Mouse (Mus musculus) CH12.LX (cell line): ENCODE results near the gene Creld2. TPM values are rescaled to one million over a fixed set of nuclear protein-coding genes. Genes with fewer than 3 reads are reported as not detected.

Source experiments
- DNase-seq: peaks from one replicate; pipeline ENCODE4 v3.0.0-alpha.2; 2013; ENCODE audit errors: extremely low read depth
- H3K27ac ChIP-seq: 2 replicates; pipeline ENCODE4 v1.5.1; 2012; ENCODE audit warnings: low read depth, mild to moderate bottlenecking, control low read depth, moderate library complexity; ENCODE audit not compliant: insufficient read depth
- H3K27me3 ChIP-seq: replicated peaks from 2 replicates; pipeline ENCODE3; 2012; ENCODE audit warnings: inconsistent platforms
- H3K36me3 ChIP-seq, 2 experiments: replicated peaks in 1 of 2; 2 replicates each; pipeline versions ENCODE3 to v1.6.1; 2012; ENCODE audit warnings: inconsistent platforms in 1 of 2, low read length in 1 of 2, mild to moderate bottlenecking in 1 of 2, mixed read lengths in 1 of 2, moderate library complexity in 1 of 2; ENCODE audit not compliant: control insufficient read depth in 1 of 2, insufficient read depth in 1 of 2
- H3K4me1 ChIP-seq, 2 experiments: 2 replicates each; pipeline ENCODE4 v1.6.1; 2012; ENCODE audit warnings: inconsistent platforms in 1 of 2, moderate library complexity in 1 of 2; ENCODE audit not compliant: insufficient read depth in 2 of 2, control insufficient read depth in 1 of 2
- H3K4me2 ChIP-seq: 2 replicates; pipeline ENCODE4 v1.6.1; 2012; ENCODE audit warnings: low read depth, mild to moderate bottlenecking, control low read depth; ENCODE audit not compliant: poor library complexity, insufficient read depth, severe bottlenecking
- H3K4me3 ChIP-seq, 3 experiments: fragments of 150-350 bp in 1 of 3; sonication (generic) in 1 of 3; replicated peaks in 1 of 3; 2 replicates each; pipeline versions ENCODE3 to v1.5.1; 2011 to 2012; ENCODE audit warnings: low read depth in 2 of 3, low read length in 2 of 3, mild to moderate bottlenecking in 2 of 3, moderate library complexity in 2 of 3, control low read depth in 1 of 3, improper control_type of control experiment in 1 of 3, inconsistent platforms in 1 of 3, mixed read lengths in 1 of 3; ENCODE audit not compliant: poor library complexity in 1 of 3
- H3K79me2 ChIP-seq: replicated peaks from 2 replicates; pipeline ENCODE4 v1.6.1; 2012; ENCODE audit warnings: mild to moderate bottlenecking, moderate library complexity; ENCODE audit not compliant: control insufficient read depth, poor library complexity, insufficient read depth, severe bottlenecking; ENCODE audit errors: extremely low read depth
- H3K9ac ChIP-seq: 2 replicates; pipeline ENCODE4 v1.6.1; 2012; ENCODE audit warnings: low read depth, mild to moderate bottlenecking, control low read depth, moderate library complexity; ENCODE audit not compliant: insufficient read depth
- H3K9me3 ChIP-seq: replicated peaks from 2 replicates; pipeline ENCODE3; 2012; ENCODE audit warnings: low read length, inconsistent platforms, mixed read lengths
- BHLHE40 ChIP-seq: IDR thresholded peaks from 2 replicates; pipeline ENCODE4 v1.6.1; 2011; ENCODE audit warnings: mild to moderate bottlenecking, low read depth, low read length, improper control_type of control experiment
- CTCF ChIP-seq, 2 experiments: IDR thresholded peaks in 1 of 2; conservative IDR thresholded peaks in 1 of 2; 2 replicates each; pipeline ENCODE4 v1.5.1; 2011 to 2012; ENCODE audit warnings: low read depth in 2 of 2, low read length in 2 of 2, improper control_type of control experiment in 1 of 2, inconsistent platforms in 1 of 2, mild to moderate bottlenecking in 1 of 2, moderate library complexity in 1 of 2
- E2F4 ChIP-seq: IDR thresholded peaks from 2 replicates; pipeline ENCODE4 v1.6.1; 2011; ENCODE audit warnings: low read depth, low read length, improper control_type of control experiment; ENCODE audit not compliant: insufficient replicate concordance
- ELF1 ChIP-seq: IDR thresholded peaks from 2 replicates; pipeline ENCODE4 v1.6.1; 2014; ENCODE audit warnings: low read depth, mild to moderate bottlenecking, inconsistent platforms, low read length, improper control_type of control experiment
- ETS1 ChIP-seq: conservative IDR thresholded peaks from 2 replicates; pipeline ENCODE4 v1.6.1; 2012; ENCODE audit warnings: low read depth, mild to moderate bottlenecking, inconsistent platforms, low read length, improper control_type of control experiment, moderate library complexity
- HCFC1 ChIP-seq: IDR thresholded peaks from 2 replicates; pipeline ENCODE4 v1.6.1; 2012; ENCODE audit warnings: low read depth, mild to moderate bottlenecking, inconsistent platforms, low read length, improper control_type of control experiment
- IRF4 ChIP-seq: IDR thresholded peaks from 2 replicates; pipeline ENCODE4 v1.6.1; 2014; ENCODE audit warnings: low read depth, mild to moderate bottlenecking, inconsistent platforms, low read length, improper control_type of control experiment
- JUN ChIP-seq: IDR thresholded peaks from 2 replicates; pipeline ENCODE4 v1.6.1; 2011; ENCODE audit warnings: low read depth, mild to moderate bottlenecking, low read length, improper control_type of control experiment, moderate library complexity; ENCODE audit not compliant: insufficient read depth
- JUND ChIP-seq: conservative IDR thresholded peaks from 2 replicates; pipeline ENCODE4 v1.6.1; 2011; ENCODE audit warnings: low read depth, low read length, improper control_type of control experiment
- KAT2A ChIP-seq: IDR thresholded peaks from 2 replicates; pipeline ENCODE4 v1.6.1; 2012; ENCODE audit warnings: low read length, improper control_type of control experiment, inconsistent platforms; ENCODE audit not compliant: insufficient replicate concordance
- MAFK ChIP-seq: IDR thresholded peaks from 2 replicates; pipeline ENCODE4 v1.6.1; 2011; ENCODE audit warnings: low read length, improper control_type of control experiment; ENCODE audit not compliant: insufficient replicate concordance
- MAX ChIP-seq: IDR thresholded peaks from 2 replicates; pipeline ENCODE4 v1.6.1; 2011; ENCODE audit warnings: low read length, improper control_type of control experiment
- MAZ ChIP-seq: IDR thresholded peaks from 2 replicates; pipeline ENCODE4 v1.6.1; 2012; ENCODE audit warnings: low read depth, mild to moderate bottlenecking, inconsistent platforms, low read length, improper control_type of control experiment, moderate library complexity
- MEF2A ChIP-seq: IDR thresholded peaks from 2 replicates; pipeline ENCODE4 v1.6.1; 2014; ENCODE audit warnings: low read depth, mild to moderate bottlenecking, inconsistent platforms, low read length, improper control_type of control experiment, borderline replicate concordance
- MXI1 ChIP-seq: IDR thresholded peaks from 2 replicates; pipeline ENCODE4 v1.6.1; 2011; ENCODE audit warnings: mild to moderate bottlenecking, low read depth, low read length, improper control_type of control experiment
- NELFE ChIP-seq: IDR thresholded peaks from 2 replicates; pipeline ENCODE4 v1.6.1; 2011; ENCODE audit warnings: low read depth, low read length, improper control_type of control experiment
- NRF1 ChIP-seq: IDR thresholded peaks from 2 replicates; pipeline ENCODE4 v1.6.1; 2014; ENCODE audit warnings: low read depth, mild to moderate bottlenecking, inconsistent platforms, low read length, improper control_type of control experiment, moderate library complexity
- PAX5 ChIP-seq: IDR thresholded peaks from 2 replicates; pipeline ENCODE4 v1.6.1; 2012; ENCODE audit warnings: low read length, inconsistent platforms, mixed read lengths
- POLR2A ChIP-seq: IDR thresholded peaks from 2 replicates; pipeline ENCODE4 v1.6.1; 2011; ENCODE audit warnings: low read depth, mild to moderate bottlenecking, improper control_type of control experiment, low read length
- RAD21 ChIP-seq: IDR thresholded peaks from 2 replicates; pipeline ENCODE4 v1.6.1; 2011; ENCODE audit warnings: low read depth, mild to moderate bottlenecking, low read length, improper control_type of control experiment, moderate library complexity
- RCOR1 ChIP-seq: conservative IDR thresholded peaks from 2 replicates; pipeline ENCODE4 v1.6.1; 2012; ENCODE audit warnings: low read depth, mild to moderate bottlenecking, inconsistent platforms, low read length, improper control_type of control experiment
- SIN3A ChIP-seq: IDR thresholded peaks from 2 replicates; pipeline ENCODE4 v1.6.1; 2012; ENCODE audit warnings: low read length, improper control_type of control experiment, inconsistent platforms
- TBP ChIP-seq: conservative IDR thresholded peaks from 2 replicates; pipeline ENCODE4 v1.6.1; 2011; ENCODE audit warnings: low read depth, low read length, improper control_type of control experiment
- TCF12 ChIP-seq: IDR thresholded peaks from 2 replicates; pipeline ENCODE4 v1.6.1; 2014; ENCODE audit warnings: low read depth, mild to moderate bottlenecking, inconsistent platforms, low read length, improper control_type of control experiment
- UBTF ChIP-seq: IDR thresholded peaks from 2 replicates; pipeline ENCODE4 v1.6.1; 2012; ENCODE audit warnings: low read depth, mild to moderate bottlenecking, inconsistent platforms, low read length, improper control_type of control experiment, moderate library complexity
- USF1 ChIP-seq: IDR thresholded peaks from 2 replicates; pipeline ENCODE4 v1.6.1; 2014; ENCODE audit warnings: low read depth, mild to moderate bottlenecking, inconsistent platforms, low read length, improper control_type of control experiment
- ZKSCAN1 ChIP-seq: IDR thresholded peaks from 2 replicates; pipeline ENCODE4 v1.6.1; 2012; ENCODE audit warnings: low read depth, inconsistent platforms, low read length, improper control_type of control experiment, borderline replicate concordance
- ZNF384 ChIP-seq: IDR thresholded peaks from 2 replicates; pipeline ENCODE4 v1.6.1; 2012; ENCODE audit warnings: low read depth, low read length, improper control_type of control experiment, inconsistent platforms
- dilution Hi-C: fragments of 300-500 bp; cut with MboI; formaldehyde crosslinking; loops from 2 replicates; pipeline ENCODE4 v1.14.3; 2020; ENCODE audit warnings: low sequenced_read_pairs; ENCODE audit not compliant: extremely low pct_unique_long_range_greater_than_20kb, extremely low pct_ligation_motif_present
- in situ Hi-C: fragments of 300-500 bp; cut with MboI; formaldehyde crosslinking; loops from 3 replicates; pipeline ENCODE4 v1.14.3; 2019; ENCODE audit warnings: low sequenced_read_pairs, low pct_ligation_motif_present, low pct_unique_long_range_greater_than_20kb, mixed read lengths
- polyA plus RNA-seq: library from polyadenylated mRNA; unstranded; fragments of >175 nt; gene quantifications from 2 replicates; pipeline ENCODE4 v1.2.1, GENCODE M21; 2012; ENCODE audit warnings: low read depth; ENCODE audit not compliant: insufficient read length
- total RNA-seq, 2 experiments: library from RNA; depleted of rRNA; stranded (reverse); fragments of 300-350 nt in 1 of 2; fragments of >200 nt in 1 of 2; gene quantifications; 2 replicates each; pipeline ENCODE4 v1.2.3; 2012 to 2014

Gene Creld2
- total and polyA plus RNA-seq, 3 experiments = 63.6 to 93.8 (median 85.0) TPM

- H3K4me3 ChIP-seq = no peak overlapping the region
- no peak for DNase-seq
- no peak for TF ChIP-seq TCF12
- TF ChIP-seq RCOR1 = no peak
- TF ChIP-seq ZKSCAN1 = no peak
- TF ChIP-seq BHLHE40 = no peak
- TF ChIP-seq NRF1 = no peak
- TF ChIP-seq MAFK = no peak
- no peak for TF ChIP-seq MXI1
- TF ChIP-seq MAX = no peak
- no peak for TF ChIP-seq USF1
- TF ChIP-seq SIN3A = no peak
- no peak for TF ChIP-seq ZNF384
- no peak for TF ChIP-seq UBTF
- TF ChIP-seq ETS1 = no peak
- TF ChIP-seq, all 38 proteins: peak for 0
- dilution Hi-C loops (no loop called here), in situ Hi-C loops (no loop called here)
- H3K36me3 ChIP-seq = peaks cover 30 to 36% of the 10 kb centered on the region in 2 experiments
- H3K9ac ChIP-seq = no peak overlapping the region
- no peaks in the 10 kb centered on the region for H3K9me3 ChIP-seq
- no peaks in the 10 kb centered on the region for H3K79me2 ChIP-seq
- H3K27ac ChIP-seq = no peak overlapping the region
- no peaks in the 10 kb centered on the region for H3K27me3 ChIP-seq
- peaks cover 0 to 10% of the 10 kb centered on the region in 2 experiments; a peak in 2 of 4 replicates for H3K4me1 ChIP-seq
- no peak overlapping the region for H3K4me2 ChIP-seq
Observed at GRCm38 (mm10) chr15:88801903-88802302, 17.5 kb upstream of the Creld2 start.

GRCm38 (mm10) chr15:88802348-88802747 is 17.1 kb upstream of the Creld2 start:
- no peak overlapping the region for H3K9ac ChIP-seq
- TF ChIP-seq HCFC1 (no peak), MEF2A (no peak), JUND (no peak), KAT2A (no peak), UBTF (no peak), POLR2A (no peak), RAD21 (no peak), NELFE (no peak), ELF1 (no peak), PAX5 (no peak), JUN (no peak), MAZ (no peak), TBP (no peak), IRF4 (no peak), E2F4 (no peak), CTCF (conservative IDR thresholded peaks at IDR 0.05 in 1 of 2, IDR thresholded peaks at IDR 0.05 in 1 of 2; ENCODE audit: low read depth in 2 of 2, low read length in 2 of 2) (no peak)
- TF ChIP-seq, all 38 proteins: peak for 0
- Histone ChIP-seq H3K27ac (no peak overlapping the region), H3K4me2 (no peak overlapping the region), H3K4me3 (no peak overlapping the region), H3K27me3 (no peaks in the 10 kb centered on the region), H3K9me3 (no peaks in the 10 kb centered on the region), H3K36me3 (peaks cover 31 to 39% of the 10 kb centered on the region in 2 experiments), H3K79me2 (no peaks in the 10 kb centered on the region), H3K4me1 (peaks cover 0 to 10% of the 10 kb centered on the region in 2 experiments; a peak in 2 of 4 replicates)
- dilution Hi-C loops (no loop called here), in situ Hi-C loops (no loop called here)
- no peak for DNase-seq
